Mouse (Mus musculus): ENCODE measurements around the gene Tmem104. TPM values are rescaled to one million over a fixed set of nuclear protein-coding genes. Genes with fewer than 3 reads are reported as not detected.

Gene Tmem104
- polyA plus RNA-seq, 1 experiment from 2014 or later: 7.7 TPM

- H3K27me3 ChIP-seq (ENCODE audit: control insufficient read depth, insufficient read depth, low read length): peaks cover 16% of the 10 kb centered on the region
- no peak overlapping the region for H3K9ac ChIP-seq (ENCODE audit: low read length)
- no peaks in the 10 kb centered on the region for H3K9me3 ChIP-seq (ENCODE audit: control insufficient read depth, low read length)
- H3K27ac ChIP-seq (replicated peaks; ENCODE audit: low read depth, low read length): no peak overlapping the region
- H3K36me3 ChIP-seq (ENCODE audit: control insufficient read depth, insufficient read depth, low read length): no peaks in the 10 kb centered on the region
- no peak overlapping the region for H3K4me3 ChIP-seq (ENCODE audit: low read depth, low read length)
- WGBS: 2% methylated on average over 5 of the region's 5 CpGs
- ATAC-seq (ENCODE audit: insufficient number of reproducible peaks, low FRiP score, low TSS enrichment, low read depth) (no peak), DNase-seq (ENCODE audit: low spot score) (no peak)
- H3K4me1 ChIP-seq (ENCODE audit: control insufficient read depth, insufficient read depth, low read length): peaks cover 20% of the 10 kb centered on the region
- H3K4me2 ChIP-seq (ENCODE audit: low read depth, severe bottlenecking): no peak overlapping the region
These were observed 32.1 kb upstream of the Tmem104 start for GRCm38 (mm10) chr11:115155053-115155634.

GRCm38 (mm10) chr11:115157933-115158719, 29.2 kb upstream of the Tmem104 start:
- DNase-seq (ENCODE audit: low spot score) (no peak), ATAC-seq (ENCODE audit: insufficient number of reproducible peaks, low FRiP score, low TSS enrichment, low read depth) (no peak)
- Histone ChIP-seq H3K4me2 (ENCODE audit: low read depth, severe bottlenecking) (no peak overlapping the region), H3K27ac (replicated peaks; ENCODE audit: low read depth, low read length) (0 out of 2 replicates have a peak overlapping the region, but pooled peaks have one; percentile 23), H3K27me3 (ENCODE audit: control insufficient read depth, insufficient read depth, low read length) (peaks cover 18% of the 10 kb centered on the region), H3K4me1 (ENCODE audit: control insufficient read depth, insufficient read depth, low read length) (peaks cover 24% of the 10 kb centered on the region), H3K9ac (ENCODE audit: low read length) (peak overlapping the region; percentile 32; the same call in 1 of the 2 replicates), H3K36me3 (ENCODE audit: control insufficient read depth, insufficient read depth, low read length) (no peaks in the 10 kb centered on the region), H3K9me3 (ENCODE audit: control insufficient read depth, low read length) (no peaks in the 10 kb centered on the region), H3K4me3 (ENCODE audit: low read depth, low read length) (no peak overlapping the region)
- WGBS: 33% methylated on average over 12 of the region's 12 CpGs

- Histone ChIP-seq H3K9ac (ENCODE audit: low read length) (no peak overlapping the region), H3K27ac (replicated peaks; ENCODE audit: low read depth, low read length) (no peak overlapping the region), H3K4me2 (ENCODE audit: low read depth, severe bottlenecking) (no peak overlapping the region), H3K4me3 (ENCODE audit: low read depth, low read length) (no peak overlapping the region), H3K4me1 (ENCODE audit: control insufficient read depth, insufficient read depth, low read length) (peaks cover 21% of the 10 kb centered on the region), H3K9me3 (ENCODE audit: control insufficient read depth, low read length) (no peaks in the 10 kb centered on the region), H3K27me3 (ENCODE audit: control insufficient read depth, insufficient read depth, low read length) (peaks cover 16% of the 10 kb centered on the region), H3K36me3 (ENCODE audit: control insufficient read depth, insufficient read depth, low read length) (no peaks in the 10 kb centered on the region)
- DNase-seq (ENCODE audit: low spot score) (peak; percentile 74), ATAC-seq (ENCODE audit: insufficient number of reproducible peaks, low FRiP score, low TSS enrichment, low read depth) (no peak)
- 54% methylated on average over 11 of the region's 11 CpGs for WGBS
These were observed 27.1 kb upstream of the Tmem104 start for GRCm38 (mm10) chr11:115160016-115160797.

- Histone ChIP-seq H3K27ac (replicated peaks; ENCODE audit: low read depth, low read length) (no peak overlapping the region), H3K27me3 (ENCODE audit: control insufficient read depth, insufficient read depth, low read length) (peaks cover 24% of the 10 kb centered on the region), H3K9me3 (ENCODE audit: control insufficient read depth, low read length) (no peaks in the 10 kb centered on the region), H3K4me2 (ENCODE audit: low read depth, severe bottlenecking) (no peak overlapping the region), H3K4me3 (ENCODE audit: low read depth, low read length) (no peak overlapping the region), H3K9ac (ENCODE audit: low read length) (no peak overlapping the region), H3K4me1 (ENCODE audit: control insufficient read depth, insufficient read depth, low read length) (peaks cover 19% of the 10 kb centered on the region), H3K36me3 (ENCODE audit: control insufficient read depth, insufficient read depth, low read length) (no peaks in the 10 kb centered on the region)
- 36% methylated on average over 10 of the region's 10 CpGs for WGBS
- ATAC-seq (ENCODE audit: insufficient number of reproducible peaks, low FRiP score, low TSS enrichment, low read depth): no peak
- DNase-seq (ENCODE audit: low spot score): peak; percentile 89
These were observed 26.3 kb upstream of the Tmem104 start for GRCm38 (mm10) chr11:115160883-115161577.

- WGBS: 70% methylated on average over 9 of the region's 9 CpGs
- peaks cover 21% of the 10 kb centered on the region for H3K27me3 ChIP-seq (ENCODE audit: control insufficient read depth, insufficient read depth, low read length)
- peaks cover 19% of the 10 kb centered on the region for H3K4me1 ChIP-seq (ENCODE audit: control insufficient read depth, insufficient read depth, low read length)
These were observed 25.6 kb upstream of the Tmem104 start for GRCm38 (mm10) chr11:115161578-115162204.

GRCm38 (mm10) chr11:115162205-115162601, 25.1 kb upstream of the Tmem104 start:
- H3K4me2 ChIP-seq (ENCODE audit: low read depth, severe bottlenecking): peak overlapping the region; percentile 74; the same call in 1 of the 2 replicates
- H3K9me3 ChIP-seq (ENCODE audit: control insufficient read depth, low read length): no peaks in the 10 kb centered on the region
- peaks cover 19% of the 10 kb centered on the region for H3K4me1 ChIP-seq (ENCODE audit: control insufficient read depth, insufficient read depth, low read length)
- H3K9ac ChIP-seq (ENCODE audit: low read length): no peak overlapping the region
- ATAC-seq (ENCODE audit: insufficient number of reproducible peaks, low FRiP score, low TSS enrichment, low read depth): no peak
- 28% methylated on average over 9 of the region's 9 CpGs for WGBS
- DNase-seq (ENCODE audit: low spot score): no peak
- H3K36me3 ChIP-seq (ENCODE audit: control insufficient read depth, insufficient read depth, low read length): no peaks in the 10 kb centered on the region
- H3K4me3 ChIP-seq (ENCODE audit: low read depth, low read length): no peak overlapping the region; the same call in 1 of the 2 replicates
- H3K27ac ChIP-seq (replicated peaks; ENCODE audit: low read depth, low read length): no peak overlapping the region
- H3K27me3 ChIP-seq (ENCODE audit: control insufficient read depth, insufficient read depth, low read length): peaks cover 18% of the 10 kb centered on the region

More at GRCm38 (mm10) chr11:115161578-115162204, 25.6 kb upstream of the Tmem104 start:
- Histone ChIP-seq H3K36me3 (ENCODE audit: control insufficient read depth, insufficient read depth, low read length) (no peaks in the 10 kb centered on the region), H3K27ac (replicated peaks; ENCODE audit: low read depth, low read length) (no peak overlapping the region), H3K4me2 (ENCODE audit: low read depth, severe bottlenecking) (no peak overlapping the region), H3K9ac (ENCODE audit: low read length) (no peak overlapping the region), H3K9me3 (ENCODE audit: control insufficient read depth, low read length) (no peaks in the 10 kb centered on the region), H3K4me3 (ENCODE audit: low read depth, low read length) (no peak overlapping the region)
- DNase-seq (ENCODE audit: low spot score) (no peak), ATAC-seq (ENCODE audit: insufficient number of reproducible peaks, low FRiP score, low TSS enrichment, low read depth) (no peak)

- H3K27ac ChIP-seq (replicated peaks; ENCODE audit: low read depth, low read length): no peak within 1 kb of the TSS
- DNase-seq (ENCODE audit: low spot score) (peak; percentile 97), ATAC-seq (ENCODE audit: insufficient number of reproducible peaks, low FRiP score, low TSS enrichment, low read depth) (peak; percentile 95)
- peak within 1 kb of the TSS; percentile 47 for H3K4me3 ChIP-seq (ENCODE audit: low read depth, low read length)
- peaks cover 16% of the 10 kb centered on the region for H3K4me1 ChIP-seq (ENCODE audit: control insufficient read depth, insufficient read depth, low read length)
- H3K36me3 ChIP-seq (ENCODE audit: control insufficient read depth, insufficient read depth, low read length): no peaks in the 10 kb centered on the region
- H3K4me2 ChIP-seq (ENCODE audit: low read depth, severe bottlenecking): peak within 1 kb of the TSS; percentile 74
- WGBS: under 1% methylated on average over 47 of the region's 47 CpGs
- H3K9ac ChIP-seq (ENCODE audit: low read length): 0 out of 2 replicates have a peak within 1 kb of the TSS, but pooled peaks have one; percentile 9
- no peaks in the 10 kb centered on the region for H3K9me3 ChIP-seq (ENCODE audit: control insufficient read depth, low read length)
- peaks cover 18% of the 10 kb centered on the region for H3K27me3 ChIP-seq (ENCODE audit: control insufficient read depth, insufficient read depth, low read length)
These were observed 24.3 kb upstream of the Tmem104 start, which contains the start of gene Slc9a3r1 for GRCm38 (mm10) chr11:115162832-115163480. TSS of gene Slc9a3r1 (plus strand) at chr11:115163341.

All from limb, embryonic 11.5 days (tissue).